Mouse (Mus musculus): ENCODE results near the gene Fxyd6. TPM values are rescaled to one million over a fixed set of nuclear protein-coding genes. Genes with fewer than 3 reads are reported as not detected.

Fxyd6 gene
- polyA plus RNA-seq, 1 experiment from 2014 or later, result 2.7 TPM

DNA sequence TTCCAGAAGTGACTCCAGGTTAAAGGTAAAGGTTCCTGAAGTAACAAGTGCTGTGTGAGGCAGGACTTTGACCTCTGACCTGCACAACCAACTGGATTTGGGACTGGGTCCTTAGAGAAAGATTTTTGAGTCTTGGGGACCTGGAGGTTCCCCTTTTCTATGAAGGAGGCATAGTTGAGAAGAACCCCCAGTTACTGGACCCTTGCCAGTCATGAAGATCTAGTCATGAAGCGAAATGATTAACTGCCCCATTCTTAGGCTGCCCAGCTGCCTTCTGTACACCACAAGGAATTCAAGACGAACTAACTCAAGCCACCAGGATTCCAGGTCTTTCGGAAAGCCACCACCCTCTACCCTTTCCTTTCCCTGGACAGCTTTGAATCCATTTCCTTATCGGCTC, 6.4 kb downstream of the Fxyd6 start:
- no peak for ATAC-seq (ENCODE audit: low read depth)
- Histone ChIP-seq H3K27ac (no peak overlapping the region), H3K27me3 (peaks cover 9% of the 10 kb centered on the region), H3K4me3 (replicated peaks) (no peak overlapping the region), H3K9me3 (replicated peaks) (no peaks in the 10 kb centered on the region), H3K9ac (no peak overlapping the region), H3K4me1 (replicated peaks) (no peaks in the 10 kb centered on the region), H3K36me3 (no peaks in the 10 kb centered on the region), H3K4me2 (no peak overlapping the region)
- DNase-seq, result no peak
- WGBS (ENCODE audit: insufficient replicate concordance), result 40% methylated on average over 4 of the region's 4 CpGs

DNA sequence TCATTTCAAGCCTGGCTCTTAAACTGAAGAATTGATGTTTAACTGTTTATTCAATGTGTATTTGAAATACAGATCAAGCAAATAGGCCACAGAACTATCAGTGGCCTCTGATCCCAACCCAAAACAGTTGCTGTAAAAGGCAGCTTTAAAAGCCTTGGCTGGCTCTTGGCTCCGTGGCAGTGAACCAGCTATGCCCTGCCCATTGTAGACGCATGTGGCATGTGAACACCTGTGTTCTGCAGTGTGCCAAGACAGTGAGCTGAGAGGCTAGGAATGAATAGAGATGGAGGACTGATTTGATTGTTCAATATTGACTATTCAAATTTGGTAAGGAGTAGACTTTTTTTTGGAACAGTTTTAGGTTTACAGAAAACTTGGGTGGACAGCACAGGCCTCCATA, 6.9 kb downstream of the Fxyd6 start:
- ATAC-seq (ENCODE audit: low read depth), result no peak

DNA sequence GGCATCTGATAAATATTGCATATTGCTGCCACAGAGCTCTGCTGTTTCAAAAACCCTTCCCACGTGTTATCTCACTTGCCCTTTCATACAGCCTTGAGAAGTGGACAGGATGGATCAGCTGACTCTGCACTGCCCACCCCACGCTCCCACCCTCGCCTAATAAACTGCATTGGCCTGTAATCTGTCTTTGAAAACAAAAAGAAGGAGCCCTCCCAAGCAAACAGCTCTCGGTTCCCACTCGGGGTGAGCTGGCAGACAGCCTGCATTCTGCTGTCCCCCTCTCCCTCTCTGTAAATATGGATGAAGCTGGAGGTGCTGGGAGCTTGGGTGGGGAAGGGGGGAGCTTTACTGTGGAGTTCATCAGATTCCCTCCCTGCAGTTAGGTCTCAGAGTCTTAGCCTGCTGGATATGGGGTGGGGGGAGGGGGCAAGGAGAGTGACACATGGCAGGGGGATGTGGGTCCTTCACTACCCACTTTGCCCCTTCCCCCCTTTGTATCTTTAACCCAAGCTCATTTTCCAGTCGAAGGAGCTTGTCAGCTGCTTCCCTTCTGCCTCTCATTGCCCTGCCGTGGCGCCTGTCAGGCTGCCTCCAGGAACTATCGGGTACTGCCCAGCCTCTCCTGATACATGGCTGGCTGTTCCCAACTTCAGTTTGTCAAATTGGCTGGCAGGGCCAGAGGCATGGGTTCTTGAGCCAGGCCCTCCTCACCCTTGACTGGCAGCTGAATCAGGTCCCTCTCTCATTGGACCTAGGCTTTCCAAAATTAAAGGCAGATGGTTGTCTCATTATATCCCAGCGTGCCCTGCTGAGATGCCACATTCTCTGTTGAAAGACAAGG, 10.6 kb downstream of the Fxyd6 start:
- Histone ChIP-seq H3K4me2 (no peak overlapping the region), H3K4me3 (replicated peaks) (no peak overlapping the region), H3K4me1 (replicated peaks) (no peaks in the 10 kb centered on the region), H3K9ac (no peak overlapping the region), H3K27me3 (no peaks in the 10 kb centered on the region), H3K36me3 (no peaks in the 10 kb centered on the region), H3K9me3 (replicated peaks) (no peaks in the 10 kb centered on the region), H3K27ac (no peak overlapping the region)
- WGBS (ENCODE audit: insufficient replicate concordance), result 49% methylated on average over 10 of the region's 10 CpGs
- ATAC-seq (ENCODE audit: low read depth) (no peak), DNase-seq (no peak)

More for the DNA sequence above, 6.9 kb downstream of the Fxyd6 start:
- Histone ChIP-seq H3K4me2 (no peak overlapping the region), H3K4me3 (replicated peaks) (no peak overlapping the region), H3K36me3 (no peaks in the 10 kb centered on the region), H3K4me1 (replicated peaks) (no peaks in the 10 kb centered on the region), H3K9me3 (replicated peaks) (no peaks in the 10 kb centered on the region), H3K9ac (no peak overlapping the region), H3K27me3 (peaks cover 4% of the 10 kb centered on the region), H3K27ac (no peak overlapping the region)
- 58% methylated on average over 2 of the region's 2 CpGs for WGBS (ENCODE audit: insufficient replicate concordance)
- DNase-seq, result no peak

DNA sequence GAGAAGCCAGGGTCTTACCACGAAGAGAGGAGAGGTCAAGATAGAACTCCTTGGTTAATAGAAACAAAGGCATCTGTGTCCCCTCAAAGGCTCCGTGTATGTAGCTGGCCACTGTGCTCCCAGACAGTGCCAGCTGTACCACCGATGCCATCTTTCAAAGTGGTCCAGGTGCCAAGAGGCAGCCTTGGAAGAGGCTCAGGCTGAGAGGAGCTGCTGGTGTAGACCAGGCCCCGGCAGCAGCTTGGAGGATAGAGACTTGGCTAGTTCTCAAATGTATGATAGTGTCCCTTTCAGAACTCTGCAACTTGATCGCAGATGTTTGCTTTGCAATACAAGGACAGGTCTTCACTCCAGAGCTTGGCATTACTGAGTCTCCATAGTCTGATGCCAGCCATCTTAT, 12.4 kb downstream of the Fxyd6 start:
- H3K9ac ChIP-seq, result no peak overlapping the region
- H3K4me3 ChIP-seq (replicated peaks), result no peak overlapping the region
- no peak for ATAC-seq (ENCODE audit: low read depth)
- H3K27ac ChIP-seq, result no peak overlapping the region
- no peaks in the 10 kb centered on the region for H3K36me3 ChIP-seq
- no peaks in the 10 kb centered on the region for H3K9me3 ChIP-seq (replicated peaks)
- no peaks in the 10 kb centered on the region for H3K4me1 ChIP-seq (replicated peaks)
- no peaks in the 10 kb centered on the region for H3K27me3 ChIP-seq
- 54% methylated on average over 5 of the region's 5 CpGs for WGBS (ENCODE audit: insufficient replicate concordance)
- DNase-seq, result no peak
- H3K4me2 ChIP-seq, result no peak overlapping the region

DNA sequence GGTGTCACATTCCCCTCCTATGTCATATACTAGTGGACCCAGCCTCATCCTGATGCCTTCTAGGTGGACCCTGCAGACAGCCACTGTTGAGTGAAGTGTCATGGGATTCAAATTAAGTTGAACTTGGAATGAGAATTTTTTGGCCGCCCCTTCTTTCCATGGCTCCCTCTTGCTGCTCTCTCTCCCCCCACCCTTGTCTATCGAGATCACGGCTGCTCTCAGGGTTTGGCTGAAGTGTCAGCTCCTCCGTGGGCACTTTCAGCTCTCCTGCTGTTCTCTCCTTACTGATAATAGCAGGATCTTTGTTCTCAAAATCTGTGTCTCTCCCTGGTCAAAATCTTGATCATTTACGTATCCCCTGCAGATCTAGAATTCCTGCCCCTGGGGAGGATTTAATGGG, 12.8 kb downstream of the Fxyd6 start:
- DNase-seq (no peak), ATAC-seq (ENCODE audit: low read depth) (no peak)
- no peak overlapping the region for H3K4me2 ChIP-seq
- no peaks in the 10 kb centered on the region for H3K36me3 ChIP-seq
- H3K9me3 ChIP-seq (replicated peaks), result no peaks in the 10 kb centered on the region
- 62% methylated on average over 5 of the region's 5 CpGs for WGBS (ENCODE audit: insufficient replicate concordance)
- H3K27me3 ChIP-seq, result no peaks in the 10 kb centered on the region
- no peak overlapping the region for H3K9ac ChIP-seq
- no peaks in the 10 kb centered on the region for H3K4me1 ChIP-seq (replicated peaks)
- no peak overlapping the region for H3K4me3 ChIP-seq (replicated peaks)
- no peak overlapping the region for H3K27ac ChIP-seq

DNA sequence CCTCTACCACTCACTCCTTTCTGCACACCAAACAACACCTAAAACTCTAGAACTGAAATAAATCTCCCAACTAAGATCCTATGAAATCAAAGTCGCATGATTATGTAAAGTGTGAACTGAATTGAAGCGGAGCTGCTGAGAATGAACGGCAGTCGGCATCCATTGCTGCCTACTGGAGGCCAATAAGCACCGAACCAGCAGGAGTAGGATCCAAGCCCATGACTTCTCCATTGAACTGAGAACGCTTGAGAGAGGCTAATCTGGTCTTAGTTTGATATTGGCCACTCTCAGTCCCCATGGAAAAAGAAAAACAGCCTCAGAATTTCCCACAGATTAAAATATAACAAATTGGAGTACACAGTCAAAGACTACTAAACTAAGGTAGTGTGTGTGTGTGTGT, 13.9 kb downstream of the Fxyd6 start:
- Histone ChIP-seq H3K27ac (no peak overlapping the region), H3K4me1 (replicated peaks) (no peaks in the 10 kb centered on the region), H3K27me3 (no peaks in the 10 kb centered on the region), H3K9ac (no peak overlapping the region), H3K4me2 (no peak overlapping the region), H3K9me3 (replicated peaks) (no peaks in the 10 kb centered on the region), H3K36me3 (no peaks in the 10 kb centered on the region), H3K4me3 (replicated peaks) (no peak overlapping the region)
- WGBS (ENCODE audit: insufficient replicate concordance), result 76% methylated on average over 6 of the region's 6 CpGs
- no peak for ATAC-seq (ENCODE audit: low read depth)
- no peak for DNase-seq

DNA sequence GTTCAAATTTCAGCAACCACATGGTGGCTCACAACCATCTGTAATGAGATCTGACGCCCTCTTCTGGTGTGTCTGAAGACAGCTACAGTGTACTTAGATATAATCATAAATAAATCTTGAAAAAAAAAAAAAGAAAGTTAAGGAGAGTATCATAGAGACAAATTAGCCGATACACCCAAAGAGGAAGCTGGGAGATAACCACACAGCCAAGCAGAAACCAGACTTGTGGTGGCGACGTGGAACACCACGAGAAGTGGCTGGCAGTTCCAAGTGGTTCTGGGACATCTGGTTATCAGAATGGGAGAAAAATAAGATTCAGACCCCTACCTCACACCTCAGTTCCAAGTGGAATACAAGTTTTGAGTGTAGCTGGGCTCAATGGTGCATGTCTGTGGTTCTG, 16.7 kb downstream of the Fxyd6 start:
- Histone ChIP-seq H3K4me2 (no peak overlapping the region), H3K36me3 (no peaks in the 10 kb centered on the region), H3K4me1 (replicated peaks) (no peaks in the 10 kb centered on the region), H3K9ac (no peak overlapping the region), H3K4me3 (replicated peaks) (no peak overlapping the region), H3K27me3 (no peaks in the 10 kb centered on the region), H3K9me3 (replicated peaks) (no peaks in the 10 kb centered on the region), H3K27ac (no peak overlapping the region)
- ATAC-seq (ENCODE audit: low read depth) (no peak), DNase-seq (no peak)
- 25% methylated on average over 5 of the region's 5 CpGs for WGBS (ENCODE audit: insufficient replicate concordance)

DNA sequence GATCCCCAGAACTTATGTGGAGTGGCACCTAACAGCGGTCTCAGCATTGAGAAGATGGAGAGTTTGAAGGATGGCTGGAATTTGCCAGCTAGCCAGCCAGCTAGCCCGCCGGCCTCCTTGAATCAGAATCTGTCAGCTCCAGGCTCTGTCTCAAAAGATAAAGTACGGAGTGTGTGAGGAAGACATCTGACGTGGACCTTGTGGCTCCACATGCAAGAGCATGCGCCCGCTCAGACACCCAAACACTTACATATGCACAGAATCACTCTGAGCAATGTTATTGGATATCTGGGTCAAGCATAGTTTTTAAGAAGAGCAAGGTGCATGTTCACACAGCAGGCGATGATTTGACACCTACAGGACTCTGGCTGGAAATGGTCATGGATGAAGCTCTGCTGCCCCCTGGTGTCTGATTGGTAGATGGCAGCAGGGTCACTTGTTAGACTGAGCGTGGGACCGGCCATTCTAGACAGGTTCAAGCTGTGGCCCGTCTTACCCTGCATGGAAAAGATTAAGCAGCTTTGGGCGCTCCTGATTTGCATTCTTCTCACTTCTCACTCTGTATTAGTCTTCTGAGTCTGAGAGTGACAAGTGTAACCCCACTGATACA, 18.5 kb downstream of the Fxyd6 start:
- no peak for ATAC-seq (ENCODE audit: low read depth)
- Histone ChIP-seq H3K4me2 (no peak overlapping the region), H3K27me3 (no peaks in the 10 kb centered on the region), H3K9me3 (replicated peaks) (no peaks in the 10 kb centered on the region), H3K27ac (no peak overlapping the region), H3K4me1 (replicated peaks) (no peaks in the 10 kb centered on the region), H3K4me3 (replicated peaks) (no peak overlapping the region), H3K36me3 (no peaks in the 10 kb centered on the region), H3K9ac (no peak overlapping the region)
- 31% methylated on average over 12 of the region's 12 CpGs for WGBS (ENCODE audit: insufficient replicate concordance)
- peak; percentile 51 for DNase-seq

DNA sequence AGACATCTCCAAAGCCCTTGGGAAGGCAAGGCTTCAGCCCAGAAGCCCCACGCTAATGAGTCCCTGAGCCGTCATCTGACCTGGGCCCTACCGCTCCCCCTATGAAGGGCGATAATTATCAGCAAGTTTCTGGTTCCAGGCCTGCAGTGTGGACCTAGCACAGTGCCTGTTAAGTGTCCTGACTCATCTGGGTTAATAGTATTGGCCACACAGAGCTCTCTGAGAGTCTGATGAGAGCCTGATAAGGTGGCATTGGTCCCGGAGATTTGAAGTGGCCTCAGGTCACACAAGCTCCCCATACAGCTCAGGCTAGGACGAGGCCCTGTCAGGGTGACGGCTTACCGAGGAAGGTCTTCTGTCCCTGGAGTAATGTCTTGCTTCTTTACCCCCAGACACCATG, 19.6 kb downstream of the Fxyd6 start:
- no peak overlapping the region for H3K9ac ChIP-seq
- H3K4me3 ChIP-seq (replicated peaks), result no peak overlapping the region
- 73% methylated on average over 8 of the region's 8 CpGs for WGBS (ENCODE audit: insufficient replicate concordance)
- H3K36me3 ChIP-seq, result no peaks in the 10 kb centered on the region
- ATAC-seq (ENCODE audit: low read depth) (no peak), DNase-seq (no peak)
- no peak overlapping the region for H3K4me2 ChIP-seq
- no peaks in the 10 kb centered on the region for H3K27me3 ChIP-seq
- H3K4me1 ChIP-seq (replicated peaks), result no peaks in the 10 kb centered on the region
- H3K27ac ChIP-seq, result no peak overlapping the region
- no peaks in the 10 kb centered on the region for H3K9me3 ChIP-seq (replicated peaks)

DNA sequence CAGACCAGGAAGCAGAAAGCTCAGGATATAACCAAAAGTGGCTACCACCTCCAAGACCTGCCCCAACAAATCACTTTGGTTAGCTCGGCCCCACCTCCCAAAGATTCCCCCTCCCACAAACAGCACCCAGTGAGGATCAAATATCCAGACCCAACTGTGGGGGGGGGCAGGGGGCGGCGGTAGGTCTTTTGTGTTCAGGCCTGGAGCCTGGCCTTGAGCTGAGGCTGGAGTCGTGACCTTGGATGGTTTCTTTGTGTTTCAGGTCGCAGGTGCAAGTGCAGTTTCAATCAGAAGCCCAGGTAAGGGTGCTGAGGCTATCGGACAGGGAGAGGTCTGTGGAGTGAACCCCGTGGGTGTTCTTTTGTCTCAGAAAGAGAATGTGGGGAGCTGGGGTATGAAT, 21.3 kb downstream of the Fxyd6 start:
- DNase-seq (no peak), ATAC-seq (ENCODE audit: low read depth) (no peak)
- 51% methylated on average over 7 of the region's 7 CpGs for WGBS (ENCODE audit: insufficient replicate concordance)
- Histone ChIP-seq H3K4me2 (no peak overlapping the region), H3K4me1 (replicated peaks) (no peaks in the 10 kb centered on the region), H3K27me3 (no peaks in the 10 kb centered on the region), H3K4me3 (replicated peaks) (no peak overlapping the region), H3K27ac (no peak overlapping the region), H3K9me3 (replicated peaks) (no peaks in the 10 kb centered on the region), H3K36me3 (no peaks in the 10 kb centered on the region), H3K9ac (no peak overlapping the region)

DNA sequence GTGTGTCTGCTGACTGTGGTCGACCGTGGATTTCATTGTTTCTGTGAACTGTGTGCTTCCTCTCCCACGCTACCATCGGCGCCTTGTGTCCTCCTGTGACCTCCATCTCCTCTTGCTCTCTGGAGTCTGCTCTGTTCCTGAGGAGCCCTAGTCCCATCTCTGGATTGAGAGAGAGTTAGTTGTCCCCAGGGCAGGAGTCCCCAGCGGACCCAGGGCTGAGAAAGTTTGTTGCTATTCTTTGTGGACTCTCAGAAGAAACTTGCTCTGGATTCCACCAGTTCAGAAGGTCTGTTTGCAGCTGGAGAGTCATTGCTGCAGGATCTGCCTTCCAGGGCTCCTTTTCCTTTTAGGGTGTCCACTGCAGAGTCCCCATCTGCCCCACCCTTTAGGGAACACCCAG, 25.2 kb downstream of the Fxyd6 start:
- H3K36me3 ChIP-seq, result no peaks in the 10 kb centered on the region
- no peaks in the 10 kb centered on the region for H3K4me1 ChIP-seq (replicated peaks)
- no peak overlapping the region for H3K27ac ChIP-seq
- H3K4me3 ChIP-seq (replicated peaks), result no peak overlapping the region
- no peak overlapping the region for H3K9ac ChIP-seq
- no peak for DNase-seq
- 80% methylated on average over 6 of the region's 6 CpGs for WGBS (ENCODE audit: insufficient replicate concordance)
- no peak overlapping the region for H3K4me2 ChIP-seq
- no peak for ATAC-seq (ENCODE audit: low read depth)
- peaks cover 6% of the 10 kb centered on the region; the same call in 1 of the 2 replicates for H3K27me3 ChIP-seq
- no peaks in the 10 kb centered on the region for H3K9me3 ChIP-seq (replicated peaks)

DNA sequence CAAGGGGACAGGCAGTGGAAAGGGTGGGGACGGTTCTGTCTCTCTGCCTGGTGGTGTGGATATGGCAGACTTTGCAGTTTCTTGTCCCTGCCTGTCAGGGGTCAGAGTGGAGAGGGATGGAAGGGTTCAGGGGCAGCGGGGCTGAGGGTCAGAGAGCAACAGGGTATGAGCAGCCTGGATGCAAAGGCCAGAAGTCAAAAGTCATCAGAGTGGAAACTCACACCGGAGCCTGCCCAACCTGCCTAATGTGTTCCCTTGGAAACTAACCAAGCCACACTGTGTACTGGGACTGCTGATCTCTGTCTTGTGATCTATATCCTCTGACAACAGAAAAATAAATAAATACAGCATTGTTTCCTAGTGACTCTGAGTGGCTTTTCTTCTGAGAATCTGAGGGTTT, 25.8 kb downstream of the Fxyd6 start:
- WGBS (ENCODE audit: insufficient replicate concordance), result 51% methylated on average over 3 of the region's 3 CpGs
- Histone ChIP-seq H3K4me1 (replicated peaks) (no peaks in the 10 kb centered on the region), H3K36me3 (no peaks in the 10 kb centered on the region), H3K9ac (no peak overlapping the region), H3K27me3 (peaks cover 9% of the 10 kb centered on the region; the same call in 1 of the 2 replicates), H3K4me2 (no peak overlapping the region), H3K27ac (no peak overlapping the region), H3K4me3 (replicated peaks) (no peak overlapping the region), H3K9me3 (replicated peaks) (no peaks in the 10 kb centered on the region)
- DNase-seq, result no peak
- no peak for ATAC-seq (ENCODE audit: low read depth)

Measured in liver, embryonic 13.5 days (tissue).